Mouse (Mus musculus) mouse embryonic stem cell (cell line): Measurements from ENCODE around the gene Gtf2h5.

Source experiments
- in situ Hi-C, 2 experiments: fragments of 300-500 bp; cut with MboI; formaldehyde crosslinking; loops; 1 replicate in 1 of 2; 3 replicates in 1 of 2; pipeline ENCODE4 v1.14.3; 2019 to 2020; ENCODE audit warnings: low sequenced_read_pairs in 2 of 2, low pct_unique_long_range_greater_than_20kb in 1 of 2, mixed read lengths in 1 of 2; ENCODE audit not compliant: unreplicated experiment in 1 of 2

Gene Gtf2h5

GRCm38 (mm10) chr17:6079287-6080122 is at the start of gene Gtf2h5, which contains the start of gene Serac1:
Gene Gtf2h5 (plus strand): TSS chr17:6079786.
Gene Serac1 (minus strand): TSS chr17:6079741.
- in situ Hi-C loops: no loop called here

- in situ Hi-C loops: no loop called here
These were observed 43.9 kb upstream of the Gtf2h5 start for GRCm38 (mm10) chr17:6035661-6036060.

- in situ Hi-C loops: no loop called here
These were observed 43.1 kb upstream of the Gtf2h5 start for GRCm38 (mm10) chr17:6036458-6036857.

DNA sequence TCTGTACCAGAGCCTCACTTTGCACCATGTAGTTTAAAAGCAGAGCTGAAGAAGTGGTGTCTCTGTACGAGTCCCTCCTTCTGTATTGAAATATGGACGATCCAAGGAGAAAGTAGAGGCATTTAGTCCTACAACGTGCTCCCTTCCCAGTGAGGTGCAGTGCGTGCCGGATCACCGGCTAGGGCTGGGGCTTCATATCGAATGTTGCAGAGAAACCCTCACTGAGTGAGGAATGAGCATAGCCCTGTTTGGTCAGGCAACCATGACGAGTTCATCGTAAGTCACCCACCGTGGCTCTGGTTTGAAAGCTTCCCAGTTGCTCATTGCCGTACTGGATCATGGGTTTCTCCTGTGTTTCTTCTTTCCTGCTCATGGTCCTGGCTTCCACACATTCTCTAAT is 42.7 kb upstream of the Gtf2h5 start:
- in situ Hi-C loops: no loop called here

- in situ Hi-C loops: no loop called here
These were observed 42.1 kb upstream of the Gtf2h5 start for GRCm38 (mm10) chr17:6037507-6037906.

- in situ Hi-C loops: no loop called here
These were observed 26.8 kb upstream of the Gtf2h5 start for GRCm38 (mm10) chr17:6052801-6053200.

GRCm38 (mm10) chr17:6054934-6055355 is 24.6 kb upstream of the Gtf2h5 start:
- in situ Hi-C loops: no loop called here

GRCm38 (mm10) chr17:6062793-6063192 is 16.8 kb upstream of the Gtf2h5 start:
- in situ Hi-C loops: no loop called here

DNA sequence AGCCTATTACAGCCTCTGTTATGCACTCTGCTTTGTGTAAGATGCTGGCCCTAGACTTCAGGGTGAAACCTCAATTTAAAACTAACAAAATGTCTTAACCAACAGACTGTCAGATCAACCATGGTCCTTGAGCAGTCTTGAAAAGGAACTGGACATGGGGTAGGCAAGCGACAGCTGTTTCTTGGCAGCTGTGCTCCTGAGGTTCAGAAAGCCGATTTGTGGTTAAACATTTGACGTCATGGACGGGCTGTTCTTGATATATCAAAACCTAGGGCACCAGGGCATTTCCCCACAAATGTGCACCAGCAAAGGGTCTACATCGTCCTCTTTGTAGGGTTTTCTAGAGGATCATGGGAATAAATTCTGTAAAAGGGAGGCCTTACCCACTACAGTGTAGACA is 16.1 kb upstream of the Gtf2h5 start:
- in situ Hi-C loops: no loop called here

DNA sequence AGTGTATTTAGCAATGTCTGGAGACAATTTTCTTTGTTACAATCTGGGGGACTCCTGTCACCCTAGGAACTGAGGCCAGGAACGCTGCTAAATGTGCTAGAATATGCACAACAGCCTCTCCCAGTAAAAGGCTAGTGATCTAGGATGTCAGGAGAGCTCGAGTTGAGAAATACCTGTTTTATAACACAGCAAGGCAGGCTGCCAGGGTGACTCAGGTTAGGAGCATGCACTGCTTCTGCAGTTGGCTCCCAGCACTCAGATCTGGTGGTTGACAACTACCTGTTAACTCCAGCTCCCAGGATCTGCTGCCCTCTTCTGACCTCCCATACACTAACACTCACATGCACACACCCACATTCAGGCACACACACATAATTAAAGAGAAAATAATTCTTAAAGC is 13.6 kb upstream of the Gtf2h5 start:
- in situ Hi-C loops: no loop called here

DNA sequence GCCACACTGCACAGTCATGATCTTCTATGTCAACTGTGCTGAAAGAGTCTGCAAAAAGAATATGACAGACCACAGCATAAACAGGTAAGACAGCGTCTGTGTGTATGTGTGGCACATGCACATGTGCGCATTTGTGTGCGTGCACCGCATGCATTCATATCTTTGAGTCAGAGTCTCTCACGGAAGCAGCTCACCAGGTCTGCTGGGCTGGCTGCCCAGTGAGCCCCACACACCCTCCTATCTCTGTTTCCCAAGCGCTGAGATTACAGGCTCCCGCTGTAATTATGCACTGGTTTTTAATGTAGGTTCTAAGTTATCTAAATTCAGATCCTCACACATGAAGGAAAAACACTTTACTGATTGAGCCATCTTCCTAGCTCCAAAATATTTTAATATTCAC is 12.0 kb upstream of the Gtf2h5 start:
- in situ Hi-C loops: no loop called here

GRCm38 (mm10) chr17:6069866-6070265 is 9.7 kb upstream of the Gtf2h5 start:
- in situ Hi-C loops: no loop called here

- in situ Hi-C loops: no loop called here
These were observed 6.2 kb upstream of the Gtf2h5 start for GRCm38 (mm10) chr17:6073405-6073804.

- in situ Hi-C loops: no loop called here
These were observed 3.8 kb downstream of the Gtf2h5 start for GRCm38 (mm10) chr17:6083323-6083890.

GRCm38 (mm10) chr17:6091604-6092003 is 12.0 kb downstream of the Gtf2h5 start:
- in situ Hi-C loops: no loop called here

GRCm38 (mm10) chr17:6095579-6095978 is 16.0 kb downstream of the Gtf2h5 start:
- in situ Hi-C loops: no loop called here

DNA sequence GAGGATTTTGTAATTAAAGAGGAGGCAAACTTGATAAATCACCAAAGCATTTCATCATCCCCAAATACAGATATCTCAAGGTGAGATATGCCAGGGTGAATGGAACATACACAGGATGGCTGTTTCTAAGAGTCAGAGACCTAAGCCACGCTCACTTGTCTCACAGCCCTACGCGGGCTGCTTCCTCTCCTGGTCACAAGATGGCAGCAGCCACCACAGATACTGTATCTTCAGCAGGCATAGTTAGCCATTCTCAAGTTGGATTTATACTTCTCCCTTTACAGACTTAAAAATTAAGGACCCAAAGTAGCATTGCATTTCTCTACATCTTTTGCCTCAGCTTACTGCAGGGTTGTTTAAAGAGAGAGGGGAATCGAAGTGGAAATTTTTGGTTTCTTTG is 18.3 kb downstream of the Gtf2h5 start:
- in situ Hi-C loops: no loop called here

- in situ Hi-C loops: no loop called here
These were observed 22.7 kb downstream of the Gtf2h5 start for GRCm38 (mm10) chr17:6102287-6102686.

DNA sequence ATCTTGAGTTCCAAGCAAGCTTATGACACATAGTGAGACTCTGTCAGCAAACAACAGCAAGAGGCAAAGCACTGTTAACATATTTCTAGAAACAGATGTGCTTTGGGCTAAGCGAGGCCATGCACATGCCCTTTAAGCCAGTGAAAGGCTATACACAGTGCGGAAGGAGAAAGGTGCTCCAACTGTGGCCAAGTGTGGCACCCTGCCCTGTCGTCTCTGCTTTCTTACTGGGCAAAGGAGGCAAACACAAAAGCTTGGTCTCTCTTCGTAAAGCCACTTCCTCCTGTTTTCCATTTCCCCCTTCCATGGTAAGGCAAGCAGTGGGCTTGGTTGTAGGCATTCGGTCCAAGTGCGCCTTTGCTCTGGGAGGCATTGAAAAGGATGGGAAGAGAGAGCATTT is 24.0 kb downstream of the Gtf2h5 start:
- in situ Hi-C loops: no loop called here

- in situ Hi-C loops: no loop called here
These were observed 26.9 kb downstream of the Gtf2h5 start, which contains the start of gene Tulp4 for GRCm38 (mm10) chr17:6106361-6107014. Gene Tulp4 (plus strand): TSS chr17:6106437.
